Mouse (Mus musculus): ENCODE measurements around the gene Lrrn4. TPM values are rescaled to one million over a fixed set of nuclear protein-coding genes. Genes with fewer than 3 reads are reported as not detected.
A peak's percentile ranks its signal among the peaks of the same experiment; 100 is the strongest.

Lrrn4 gene
- total RNA-seq, 1 experiment = 11.8 TPM

- peaks cover 8 to 9% of the 10 kb centered on the region in 2 experiments for H3K4me1 ChIP-seq (ENCODE audit: control insufficient read depth in 2 of 2, insufficient read depth in 2 of 2, low read length in 2 of 2, poor library complexity in 1 of 2)
- DNase-seq (ENCODE audit: low read depth, low spot score) = no peak
- in situ Hi-C loops (cut with MboI; ENCODE audit: low sequenced_read_pairs in 2 of 2, unreplicated experiment in 2 of 2) = no loop called here
- peak overlapping the region; percentile 90 to 95 for H3K4me3 ChIP-seq (ENCODE audit: insufficient read depth in 1 of 2, low read depth in 1 of 2, low read length in 2 of 2, poor library complexity in 1 of 2, severe bottlenecking in 1 of 2)
- no peaks in the 10 kb centered on the region for H3K9me3 ChIP-seq (ENCODE audit: control insufficient read depth, insufficient read depth, low read depth, low read length)
- TF ChIP-seq HCFC1 (IDR thresholded peaks at IDR 0.05; ENCODE audit: borderline replicate concordance, insufficient read depth, low read length) (no peak), ZC3H11A (IDR thresholded peaks at IDR 0.05; ENCODE audit: borderline replicate concordance, low read depth, low read length) (no peak)
- no peaks in the 10 kb centered on the region; the same call in none of the 2 replicates for H3K36me3 ChIP-seq (ENCODE audit: control insufficient read depth, insufficient read depth, low read length, poor library complexity, severe bottlenecking)
- no peak overlapping the region for H3K27ac ChIP-seq (ENCODE audit: insufficient read depth, low read depth, low read length, poor library complexity, severe bottlenecking)
- H3K9ac ChIP-seq (ENCODE audit: insufficient read depth, low read depth, low read length, poor library complexity, severe bottlenecking) = no peak overlapping the region
Measured at GRCm38 (mm10) chr2:132847581-132847980, 33.1 kb downstream of the Lrrn4 start.

- H3K9me3 ChIP-seq (ENCODE audit: control insufficient read depth, insufficient read depth, low read depth, low read length) = no peaks in the 10 kb centered on the region
- H3K4me3 ChIP-seq (ENCODE audit: insufficient read depth in 1 of 2, low read depth in 1 of 2, low read length in 2 of 2, poor library complexity in 1 of 2, severe bottlenecking in 1 of 2) = peak within 1 kb of the TSS; percentile 90 to 95
- peak; percentile 94 for DNase-seq (ENCODE audit: low read depth, low spot score)
- H3K4me1 ChIP-seq (ENCODE audit: control insufficient read depth in 2 of 2, insufficient read depth in 2 of 2, low read length in 2 of 2, poor library complexity in 1 of 2) = peaks cover 8 to 9% of the 10 kb centered on the region in 2 experiments
- no peaks in the 10 kb centered on the region; the same call in none of the 2 replicates for H3K36me3 ChIP-seq (ENCODE audit: control insufficient read depth, insufficient read depth, low read length, poor library complexity, severe bottlenecking)
- peak within 1 kb of the TSS; percentile 77 for H3K9ac ChIP-seq (ENCODE audit: insufficient read depth, low read depth, low read length, poor library complexity, severe bottlenecking)
- in situ Hi-C loops (cut with MboI; ENCODE audit: low sequenced_read_pairs in 2 of 2, unreplicated experiment in 2 of 2) = no loop called here
- TF ChIP-seq MAFK (IDR thresholded peaks at IDR 0.05; ENCODE audit: insufficient read depth, low read depth, low read length) = peak; percentile 48; the same call in 1 of the 2 replicates
- peak; percentile 72 for TF ChIP-seq HCFC1 (IDR thresholded peaks at IDR 0.05; ENCODE audit: borderline replicate concordance, insufficient read depth, low read length)
- TF ChIP-seq ZNF384 (IDR thresholded peaks at IDR 0.05; ENCODE audit: low read depth, low read length) = 0 out of 2 replicates have a peak, but pooled peaks have one; percentile 23
- TF ChIP-seq ZC3H11A (IDR thresholded peaks at IDR 0.05; ENCODE audit: borderline replicate concordance, low read depth, low read length) = 0 out of 2 replicates have a peak, but pooled peaks have one; percentile 37
- TF ChIP-seq CHD2 (IDR thresholded peaks at IDR 0.05; ENCODE audit: low read depth, low read length) = no peak
- no peak within 1 kb of the TSS for H3K27ac ChIP-seq (ENCODE audit: insufficient read depth, low read depth, low read length, poor library complexity, severe bottlenecking)
Measured at GRCm38 (mm10) chr2:132846407-132847358, 34.0 kb downstream of the Lrrn4 start, which contains the start of gene Crls1. Gene Crls1, plus strand, starts transcription at chr2:132846666.

GRCm38 (mm10) chr2:132841071-132841470 is 39.6 kb downstream of the Lrrn4 start:
- H3K36me3 ChIP-seq (ENCODE audit: control insufficient read depth, insufficient read depth, low read length, poor library complexity, severe bottlenecking) = peaks cover 14% of the 10 kb centered on the region
- H3K9me3 ChIP-seq (ENCODE audit: control insufficient read depth, insufficient read depth, low read depth, low read length) = no peaks in the 10 kb centered on the region
- H3K9ac ChIP-seq (ENCODE audit: insufficient read depth, low read depth, low read length, poor library complexity, severe bottlenecking) = no peak overlapping the region
- TF ChIP-seq ZNF384 (IDR thresholded peaks at IDR 0.05; ENCODE audit: low read depth, low read length) (no peak), MAFK (IDR thresholded peaks at IDR 0.05; ENCODE audit: insufficient read depth, low read depth, low read length) (no peak), CHD2 (IDR thresholded peaks at IDR 0.05; ENCODE audit: low read depth, low read length) (no peak), HCFC1 (IDR thresholded peaks at IDR 0.05; ENCODE audit: borderline replicate concordance, insufficient read depth, low read length) (no peak), ZC3H11A (IDR thresholded peaks at IDR 0.05; ENCODE audit: borderline replicate concordance, low read depth, low read length) (no peak)
- H3K4me3 ChIP-seq (ENCODE audit: insufficient read depth in 1 of 2, low read depth in 1 of 2, low read length in 2 of 2, poor library complexity in 1 of 2, severe bottlenecking in 1 of 2) = no peak overlapping the region
- no peak overlapping the region for H3K27ac ChIP-seq (ENCODE audit: insufficient read depth, low read depth, low read length, poor library complexity, severe bottlenecking)
- DNase-seq (ENCODE audit: low read depth, low spot score) = no peak
- in situ Hi-C loops (cut with MboI; ENCODE audit: low sequenced_read_pairs in 2 of 2, unreplicated experiment in 2 of 2) = no loop called here
- H3K4me1 ChIP-seq (ENCODE audit: control insufficient read depth in 2 of 2, insufficient read depth in 2 of 2, low read length in 2 of 2, poor library complexity in 1 of 2) = no peaks in the 10 kb centered on the region

Other genes with a start within 250 kb of the Lrrn4 start
- gene Shld1, start 194.0 kb downstream of the Lrrn4 start, total RNA-seq (2012; rRNA removed) = 8.9 and 9.2 TPM in 2 replicates
- 0.05 and 0.09 TPM in 2 replicates for gene Chgb, start 99.6 kb downstream of the Lrrn4 start, total RNA-seq (2012; rRNA removed)
- 30.1 and 44.4 TPM in 2 replicates for gene Trmt6, start 64.8 kb downstream of the Lrrn4 start, total RNA-seq (2012; rRNA removed)
- 13.4 and 14.2 TPM in 2 replicates for gene Mcm8, start 64.8 kb downstream of the Lrrn4 start, total RNA-seq (2012; rRNA removed)
- gene Crls1, start 34.2 kb downstream of the Lrrn4 start, total RNA-seq (2012; rRNA removed) = 22.0 and 29.1 TPM in 2 replicates
- 2.4 and 2.7 TPM in 2 replicates for gene Fermt1, start 65.0 kb upstream of the Lrrn4 start, total RNA-seq (2012; rRNA removed)